Mouse (Mus musculus): Measurements from ENCODE around the gene Pus10.
"Not testable (repeated sequence)": the region's sequence is repeated elsewhere in the genome, so short reads cannot be mapped to it uniquely, and the experiment has no call there.

Gene Pus10

GRCm38 (mm10) chr11:23762635-23763034, 97.2 kb downstream of the Pus10 start:
- no peak for DNase-seq (ENCODE audit: low spot score)

DNA sequence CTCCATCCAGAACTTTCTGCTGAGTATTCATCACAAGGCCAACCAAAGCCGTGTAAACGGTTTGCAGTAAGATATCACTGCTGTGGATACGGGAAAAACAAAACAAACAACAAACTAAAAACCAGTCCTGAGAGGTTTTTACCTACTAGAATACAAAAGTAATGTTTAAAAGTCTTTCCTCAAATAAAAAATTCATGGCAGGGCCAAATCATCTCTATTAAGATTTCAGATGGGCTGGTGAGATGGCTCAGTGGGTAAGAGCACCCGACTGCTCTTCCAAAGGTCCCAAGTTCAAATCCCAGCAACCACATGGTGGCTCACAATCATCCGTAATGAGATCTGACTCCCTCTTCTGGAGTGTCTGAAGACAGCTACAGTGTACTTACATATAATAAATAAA, 101.9 kb downstream of the Pus10 start:
- not testable (repeated sequence) for DNase-seq (ENCODE audit: low spot score)

DNA sequence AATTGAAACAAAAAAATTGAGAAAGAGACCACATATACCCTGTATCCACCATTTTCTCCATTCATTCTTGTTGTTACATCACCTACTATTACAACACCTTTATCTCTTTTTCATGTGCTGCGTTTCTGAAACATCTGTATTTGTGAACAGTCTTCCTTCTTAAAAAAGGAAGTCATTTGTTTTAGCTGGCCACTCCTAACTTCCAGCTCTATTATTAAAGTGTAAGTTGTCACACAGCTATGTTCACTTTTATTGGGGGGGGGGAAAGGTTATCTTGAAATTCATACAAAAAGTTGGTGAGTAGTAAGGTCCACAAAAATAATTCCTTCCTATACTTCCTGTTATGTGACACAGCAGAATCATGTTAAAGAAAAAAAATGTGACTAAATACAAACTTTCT, 102.5 kb downstream of the Pus10 start:
- no peak for DNase-seq (ENCODE audit: low spot score)

GRCm38 (mm10) chr11:23769033-23769432, 103.6 kb downstream of the Pus10 start:
- no peak for DNase-seq (ENCODE audit: low spot score)

DNA sequence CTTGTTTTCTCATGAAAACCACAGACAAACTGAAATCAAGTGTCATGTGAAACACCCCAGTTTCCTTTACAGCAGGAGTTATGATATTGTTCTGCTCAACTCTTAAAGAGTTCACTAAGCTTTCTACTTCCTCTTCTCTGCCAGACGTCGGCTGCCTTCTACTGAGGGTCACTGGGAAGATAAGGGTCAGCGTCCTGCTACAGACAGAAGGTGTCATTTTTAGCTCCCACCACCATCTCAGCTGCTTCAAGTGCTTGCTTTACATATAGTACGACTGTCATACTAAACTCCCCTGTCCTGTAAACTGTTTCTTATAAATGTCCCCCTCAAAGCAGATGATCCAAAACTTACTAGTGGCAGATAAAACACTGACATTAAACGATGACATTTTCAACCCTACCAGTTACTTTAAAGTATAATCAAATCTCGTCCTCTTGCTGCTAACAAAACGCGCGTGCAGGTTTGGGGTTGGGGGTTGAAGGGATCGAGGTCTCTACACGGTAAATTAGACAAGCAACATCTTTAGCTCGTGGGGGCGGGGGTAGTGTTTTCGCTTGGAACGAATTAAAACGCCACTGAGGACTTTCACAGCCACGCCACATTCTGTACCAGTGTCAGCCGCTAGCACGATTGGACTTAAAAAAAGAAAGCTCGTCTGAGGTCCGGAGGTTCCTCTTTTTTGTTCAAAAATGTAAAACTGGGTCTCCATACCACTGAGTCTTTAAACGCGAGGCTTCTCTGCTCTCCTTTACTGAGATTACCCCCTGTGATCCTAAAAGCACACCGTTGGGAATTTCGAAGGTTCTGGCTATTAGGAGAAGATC, 104.4 kb downstream of the Pus10 start:
- DNase-seq (ENCODE audit: low spot score) = peak; percentile 66

DNA sequence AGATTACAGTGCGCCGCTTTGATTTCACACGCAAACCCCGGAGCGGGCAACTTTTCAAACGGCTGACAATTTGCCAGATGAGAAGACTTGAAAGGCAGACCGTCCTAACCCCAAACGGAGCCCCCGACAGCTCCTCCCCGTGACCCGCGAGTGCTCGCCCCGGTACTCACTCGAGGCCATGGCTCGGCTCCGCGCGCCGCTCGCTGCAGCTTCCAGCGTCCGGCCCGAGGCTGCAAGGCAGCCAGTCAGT, 105.0 kb downstream of the Pus10 start:
- DNase-seq (ENCODE audit: low spot score) = peak; percentile 79

DNA sequence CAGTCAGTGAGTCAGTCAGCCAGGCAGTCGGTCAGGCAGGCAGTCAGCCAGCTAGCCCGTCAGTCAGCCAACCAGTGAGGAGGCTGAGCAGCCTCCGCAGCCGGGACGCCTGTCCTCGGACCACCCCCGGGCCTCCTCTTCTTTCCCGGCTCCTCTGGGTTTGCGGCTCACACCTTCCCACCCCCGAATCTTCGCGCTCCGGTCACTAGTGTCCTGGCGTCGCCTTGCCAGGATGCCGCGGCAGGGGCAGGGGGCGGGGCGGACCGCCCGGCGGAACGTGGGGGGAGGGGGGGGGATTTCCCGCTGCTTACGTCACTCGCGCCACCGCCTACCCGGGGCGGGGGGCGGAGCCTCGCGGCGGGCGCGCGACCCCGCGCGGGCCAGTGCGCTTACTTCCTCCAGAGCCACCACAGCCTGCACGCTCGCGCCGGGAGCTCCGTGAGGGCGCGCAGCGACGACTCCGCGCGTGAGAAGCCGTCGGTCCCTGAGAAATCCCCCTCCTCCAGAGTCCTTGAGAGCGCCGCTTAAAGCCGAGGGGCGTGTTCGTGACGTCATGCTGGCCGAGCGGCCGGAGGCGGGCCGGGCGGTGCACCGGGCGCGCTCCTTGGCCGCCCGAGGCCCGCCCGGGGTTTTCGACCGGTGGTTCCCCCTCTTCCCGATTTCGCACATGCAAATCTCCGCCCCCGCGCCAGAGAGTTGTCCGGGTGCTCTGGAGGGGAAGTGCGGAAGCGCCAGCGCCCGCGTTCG, 105.5 kb downstream of the Pus10 start, which contains the start of gene Rel:
TSS of gene Rel (minus strand) at position 211 of the 747 bp plus-strand sequence.
- DNase-seq (ENCODE audit: low spot score) = peak; percentile 82

DNA sequence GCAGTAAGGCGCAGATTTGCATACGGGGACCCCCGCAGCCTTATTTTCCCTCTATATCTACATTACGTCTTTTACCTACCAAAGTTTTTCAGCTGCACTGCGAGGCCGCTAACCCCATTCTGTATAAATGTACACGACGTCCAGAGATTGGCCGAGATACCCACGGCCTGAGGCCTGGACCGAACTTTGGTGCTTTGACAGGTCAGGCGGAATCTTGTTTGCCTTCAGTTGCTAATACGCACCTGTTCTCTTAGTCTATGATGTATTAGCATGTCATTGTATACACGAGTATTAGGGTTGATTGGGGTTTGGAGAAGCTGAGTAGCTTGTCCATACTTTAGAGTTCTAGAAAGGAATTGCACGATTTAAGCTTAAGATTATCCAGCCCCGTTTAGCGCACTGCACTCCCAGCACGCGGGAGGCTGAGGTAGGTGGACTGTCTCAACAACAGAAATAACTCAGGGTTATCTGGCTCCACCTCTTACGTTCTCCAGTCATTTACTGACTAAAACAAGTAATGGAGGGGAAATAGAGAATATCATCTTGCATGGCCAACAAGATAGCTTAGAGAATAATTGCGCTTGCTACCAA, 106.1 kb downstream of the Pus10 start:
- DNase-seq (ENCODE audit: low spot score) = no peak

DNA sequence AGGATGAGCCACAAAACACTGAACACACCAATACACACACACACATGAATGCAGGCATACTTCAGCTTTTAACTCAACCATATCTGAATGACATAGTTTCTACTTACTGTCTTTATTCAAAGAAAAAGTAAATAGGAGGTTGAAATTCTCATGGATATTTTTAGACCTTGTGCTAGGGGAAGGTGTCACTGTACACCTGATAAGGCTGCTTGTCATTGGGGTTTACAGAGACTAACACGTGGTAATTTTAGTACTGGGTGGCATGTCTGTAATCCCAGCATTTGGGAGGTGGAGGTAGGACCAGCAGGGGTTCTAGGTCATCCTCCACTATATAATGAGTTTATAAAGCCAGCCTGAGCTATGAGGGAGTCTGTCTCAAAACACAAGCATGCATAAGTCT, 107.0 kb downstream of the Pus10 start:
- no peak for DNase-seq (ENCODE audit: low spot score)

DNA sequence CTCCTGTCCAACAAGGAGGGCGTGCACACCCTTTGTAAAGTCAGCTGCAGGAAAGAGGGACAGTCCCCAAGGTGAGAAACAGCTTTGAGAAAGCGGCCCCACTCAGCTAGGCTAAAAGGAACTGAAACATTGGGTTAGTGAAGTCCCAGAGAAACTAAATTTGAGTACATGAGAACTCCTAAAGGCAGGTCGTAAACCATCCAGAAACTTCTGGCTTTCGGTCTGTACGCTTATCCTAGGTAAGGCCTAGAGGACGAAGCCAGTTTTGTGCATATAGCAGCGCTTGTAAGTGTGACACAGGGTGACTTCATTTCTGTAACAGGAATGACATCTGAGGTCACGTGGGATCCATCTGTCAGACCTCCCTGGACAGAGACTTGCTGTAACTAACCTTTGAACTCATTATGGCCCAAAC, 113.3 kb downstream of the Pus10 start:
- DNase-seq (ENCODE audit: low spot score) = no peak

DNA sequence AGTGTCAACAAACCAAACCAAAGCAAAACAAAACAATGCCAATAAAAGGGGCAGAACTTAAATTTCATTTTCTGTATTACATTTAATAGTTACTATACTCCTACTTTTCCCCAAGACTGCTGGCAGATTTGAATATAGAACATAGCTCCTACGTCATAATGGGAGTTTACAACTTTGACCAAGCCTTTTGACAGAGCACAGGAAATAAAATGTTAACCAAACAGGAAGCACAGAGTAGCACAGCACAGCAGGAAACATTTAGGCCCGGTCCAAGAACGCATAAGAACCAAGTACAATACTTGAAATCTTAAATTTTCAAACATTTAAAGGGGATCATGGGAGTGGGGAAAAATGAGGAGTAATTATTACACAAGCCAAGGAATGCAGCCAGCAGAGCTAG, 116.6 kb downstream of the Pus10 start:
- DNase-seq (ENCODE audit: low spot score) = no peak
